Mouse (Mus musculus) liver, adult 2 months (tissue): ENCODE measurements at regions not wholly inside any gene's neighbourhood (a gene's known extent, or its start where the extent isn't known, plus 50 kb on each side); places are given as distances from the start of the nearest gene placed in this dataset.

Source experiments
- DNase-seq: peaks from one replicate; pipeline ENCODE4 v3.0.0-alpha.2; 2011; ENCODE audit warnings: low read depth, low spot score; ENCODE audit errors: extremely low read depth
- H3K27ac ChIP-seq: fragments of 200-500 bp; replicated peaks from 2 replicates; pipeline ENCODE4 v1.5.1; 2012; ENCODE audit warnings: low read depth, mild to moderate bottlenecking, control low read depth, inconsistent platforms, low read length; ENCODE audit not compliant: insufficient read depth
- H3K27me3 ChIP-seq: fragments of 200-500 bp; 2 replicates; pipeline ENCODE4 v1.6.1; 2012; ENCODE audit warnings: mild to moderate bottlenecking, moderate library complexity, low read length, inconsistent platforms; ENCODE audit not compliant: control insufficient read depth, insufficient read depth
- H3K36me3 ChIP-seq: fragments of 200-500 bp; 2 replicates; pipeline ENCODE4 v1.6.1; 2012; ENCODE audit warnings: low read length, inconsistent platforms; ENCODE audit not compliant: control insufficient read depth, insufficient read depth
- H3K4me1 ChIP-seq: fragments of 200-500 bp; 2 replicates; pipeline ENCODE4 v1.6.1; 2011; ENCODE audit warnings: low read length; ENCODE audit not compliant: control insufficient read depth, insufficient read depth
- H3K4me3 ChIP-seq: fragments of 200-500 bp; 2 replicates; pipeline ENCODE4 v1.5.1; 2011; ENCODE audit warnings: low read depth, mild to moderate bottlenecking, control low read depth, low read length, moderate library complexity; ENCODE audit not compliant: insufficient read depth
- H3K79me2 ChIP-seq: fragments of 200-500 bp; 2 replicates; pipeline ENCODE4 v1.6.1; 2012; ENCODE audit warnings: inconsistent platforms, mild to moderate bottlenecking, low read length, moderate library complexity; ENCODE audit not compliant: control insufficient read depth, insufficient read depth
- H3K9ac ChIP-seq: fragments of 200-500 bp; 2 replicates; pipeline ENCODE4 v1.6.1; 2012; ENCODE audit warnings: low read depth, mild to moderate bottlenecking, control low read depth, inconsistent platforms, low read length
- CTCF ChIP-seq: fragments of 200-500 bp; IDR thresholded peaks from 2 replicates; pipeline ENCODE4 v1.5.1; 2011; ENCODE audit warnings: low read depth, low read length, control low read depth
- POLR2A ChIP-seq: fragments of 200-500 bp; IDR thresholded peaks from 2 replicates; pipeline ENCODE4 v1.6.1; 2011; ENCODE audit warnings: low read length, control low read depth; ENCODE audit not compliant: insufficient read depth; ENCODE audit errors: extremely low read depth
- WGBS: fragments of 180-500 bp; shearing (Covaris S2); methylation state at CpG from one replicate; pipeline ENCODE4 v1.1.7; 2018; 5-methylcytosine and 5-hydroxymethylcytosine counted together

DNA sequence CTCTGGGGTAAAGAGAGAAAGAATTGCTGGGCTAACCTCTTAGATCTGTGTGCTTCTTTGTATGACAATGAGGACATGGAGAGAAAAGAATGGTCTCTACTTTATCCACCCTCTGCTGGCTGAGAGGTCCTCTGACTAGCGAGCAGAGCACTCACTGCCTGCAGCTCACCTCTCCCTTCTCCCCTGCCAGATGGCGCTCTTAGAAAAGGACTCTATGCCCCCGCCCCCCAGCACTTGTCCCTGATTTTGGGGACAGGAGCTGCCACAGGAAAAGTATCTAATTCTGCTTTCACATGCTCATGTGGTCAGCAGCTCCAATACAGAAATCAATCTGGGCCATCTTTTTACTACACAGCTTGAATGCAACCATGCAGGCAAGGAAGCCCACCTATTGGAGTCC is 237.1 kb upstream of the Nr4a3 start:
- H3K36me3 ChIP-seq = no peaks in the 10 kb centered on the region
- H3K4me3 ChIP-seq = no peak overlapping the region
- H3K27me3 ChIP-seq = no peaks in the 10 kb centered on the region
- no peak for TF ChIP-seq POLR2A
- no peak for TF ChIP-seq CTCF
- H3K27ac ChIP-seq = no peak overlapping the region
- H3K9ac ChIP-seq = no peak overlapping the region
- 15% methylated on average over 3 of the region's 3 CpGs for WGBS
- H3K4me1 ChIP-seq = no peaks in the 10 kb centered on the region
- DNase-seq = no peak
- no peaks in the 10 kb centered on the region for H3K79me2 ChIP-seq

DNA sequence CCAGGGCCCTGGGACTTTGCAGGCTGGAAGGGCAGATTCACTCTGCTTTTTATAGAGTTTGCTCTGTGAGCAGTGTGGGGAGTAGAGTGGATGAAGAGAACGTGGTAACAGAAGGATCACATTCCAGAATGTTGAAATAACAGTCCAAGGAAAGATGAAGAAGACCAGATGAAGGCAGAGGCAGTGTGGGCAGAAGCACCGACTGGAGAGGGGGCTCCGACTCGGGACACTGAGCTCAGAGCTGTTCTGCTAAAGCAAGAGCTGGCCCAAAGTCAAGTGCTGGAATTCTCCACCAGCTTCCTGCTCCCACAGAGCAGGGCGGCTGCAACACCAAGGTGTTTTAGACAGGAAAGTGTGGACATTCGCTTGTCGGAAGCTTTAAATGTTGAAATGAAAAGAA is 230.9 kb upstream of the Nr4a3 start:
- Histone ChIP-seq H3K27me3 (no peaks in the 10 kb centered on the region; the same call in 1 of the 2 replicates), H3K36me3 (no peaks in the 10 kb centered on the region), H3K79me2 (no peaks in the 10 kb centered on the region), H3K4me1 (no peaks in the 10 kb centered on the region), H3K4me3 (no peak overlapping the region), H3K9ac (no peak overlapping the region), H3K27ac (no peak overlapping the region)
- DNase-seq = no peak
- 77% methylated on average over 7 of the region's 7 CpGs for WGBS
- TF ChIP-seq CTCF (no peak), POLR2A (no peak)

DNA sequence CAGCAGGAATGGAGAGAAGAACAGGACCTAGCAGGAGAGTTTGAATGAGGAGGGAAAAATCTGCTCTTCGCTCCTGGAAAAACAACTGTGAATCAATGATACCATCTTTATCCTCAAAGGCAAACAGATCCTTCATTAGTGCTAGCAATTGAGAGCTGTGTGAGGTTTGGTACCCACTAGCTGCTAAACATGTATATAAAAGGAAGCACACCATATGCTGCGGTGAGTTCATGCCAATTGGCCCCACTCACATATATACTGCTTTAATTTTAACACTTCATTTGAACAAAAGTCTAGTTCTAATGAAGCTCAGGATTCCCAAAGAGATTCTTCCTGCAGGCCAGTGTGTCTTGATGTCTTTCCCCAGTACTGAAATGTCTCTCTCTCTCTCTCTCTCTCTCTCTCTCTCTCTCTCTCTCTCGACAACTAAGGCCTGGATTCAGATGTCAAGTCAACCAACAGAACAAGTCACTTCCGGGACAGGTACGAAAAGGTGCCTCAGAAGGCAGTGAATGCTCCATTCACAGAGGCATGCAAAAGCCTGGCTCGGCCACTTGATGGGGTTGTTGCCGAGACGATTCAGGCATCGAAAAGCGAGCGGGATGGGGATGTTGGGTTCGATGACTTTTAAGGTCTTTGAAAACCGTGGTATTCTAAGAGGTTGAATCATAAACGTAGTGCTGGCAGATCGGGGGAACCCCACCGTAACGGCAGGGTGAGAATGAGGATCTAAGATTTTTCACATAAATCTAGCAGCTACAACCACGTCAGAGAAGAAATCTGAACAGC is 226.4 kb upstream of the Nr4a3 start:
- no peak overlapping the region for H3K9ac ChIP-seq
- WGBS = 85% methylated on average over 18 of the region's 18 CpGs
- no peak for DNase-seq

DNA sequence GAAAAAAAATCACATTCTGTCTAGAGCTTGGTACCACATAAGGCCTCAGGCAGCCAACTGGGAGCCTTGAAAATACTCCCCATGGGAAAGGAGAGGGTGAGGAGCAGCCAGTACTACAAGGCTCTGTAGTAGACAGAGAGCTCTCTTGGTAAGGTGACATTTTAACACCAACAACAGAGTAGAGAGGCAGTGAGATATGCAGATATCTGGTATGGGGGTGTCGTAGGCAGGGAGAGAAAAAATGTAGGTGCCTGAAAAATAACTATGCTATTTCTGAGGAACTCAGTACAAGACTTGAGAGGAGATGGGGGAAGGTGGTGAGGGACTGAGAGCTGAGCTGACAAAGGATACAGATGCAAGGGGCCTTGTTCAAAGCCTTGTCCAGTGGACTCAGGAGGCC is 224.4 kb upstream of the Nr4a3 start:
- no peak for TF ChIP-seq POLR2A
- TF ChIP-seq CTCF = no peak
- H3K4me3 ChIP-seq = no peak overlapping the region
- H3K27ac ChIP-seq = no peak overlapping the region
- DNase-seq = no peak
- H3K27me3 ChIP-seq = no peaks in the 10 kb centered on the region; the same call in 1 of the 2 replicates
- 84% methylated on average over 1 of the region's 1 CpGs for WGBS
- H3K36me3 ChIP-seq = no peaks in the 10 kb centered on the region
- H3K4me1 ChIP-seq = no peaks in the 10 kb centered on the region
- no peaks in the 10 kb centered on the region for H3K79me2 ChIP-seq
- no peak overlapping the region for H3K9ac ChIP-seq

More for the DNA sequence above, 226.4 kb upstream of the Nr4a3 start:
- TF ChIP-seq CTCF (no peak), POLR2A (no peak)
- Histone ChIP-seq H3K4me3 (no peak overlapping the region), H3K27me3 (no peaks in the 10 kb centered on the region; the same call in 1 of the 2 replicates), H3K36me3 (no peaks in the 10 kb centered on the region), H3K79me2 (no peaks in the 10 kb centered on the region), H3K27ac (no peak overlapping the region), H3K4me1 (no peaks in the 10 kb centered on the region)

DNA sequence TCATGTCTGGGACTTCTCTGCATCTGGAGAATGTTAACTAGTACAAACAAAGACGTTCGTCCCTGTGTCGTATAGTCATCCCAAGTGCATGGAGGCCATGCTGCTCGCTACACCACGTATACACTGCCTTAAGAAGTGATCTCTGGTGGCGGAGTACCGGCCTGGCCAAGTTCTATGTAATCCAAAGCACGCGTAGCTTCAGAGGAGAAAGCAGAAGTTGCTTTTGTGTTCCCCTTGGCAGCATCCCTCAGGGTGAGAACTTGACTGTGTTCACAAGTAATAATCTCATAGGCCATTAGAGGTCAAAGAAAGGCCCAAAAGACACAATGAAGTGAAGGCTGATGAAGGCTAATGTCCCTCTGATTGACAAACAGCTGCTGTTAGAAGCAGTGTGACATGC is 221.7 kb upstream of the Nr4a3 start:
- TF ChIP-seq POLR2A = no peak
- no peak for TF ChIP-seq CTCF
- no peaks in the 10 kb centered on the region for H3K36me3 ChIP-seq
- no peak overlapping the region for H3K4me3 ChIP-seq
- no peaks in the 10 kb centered on the region for H3K4me1 ChIP-seq
- no peak for DNase-seq
- H3K79me2 ChIP-seq = no peaks in the 10 kb centered on the region
- no peaks in the 10 kb centered on the region for H3K27me3 ChIP-seq
- H3K27ac ChIP-seq = no peak overlapping the region
- H3K9ac ChIP-seq = no peak overlapping the region
- 86% methylated on average over 9 of the region's 9 CpGs for WGBS

DNA sequence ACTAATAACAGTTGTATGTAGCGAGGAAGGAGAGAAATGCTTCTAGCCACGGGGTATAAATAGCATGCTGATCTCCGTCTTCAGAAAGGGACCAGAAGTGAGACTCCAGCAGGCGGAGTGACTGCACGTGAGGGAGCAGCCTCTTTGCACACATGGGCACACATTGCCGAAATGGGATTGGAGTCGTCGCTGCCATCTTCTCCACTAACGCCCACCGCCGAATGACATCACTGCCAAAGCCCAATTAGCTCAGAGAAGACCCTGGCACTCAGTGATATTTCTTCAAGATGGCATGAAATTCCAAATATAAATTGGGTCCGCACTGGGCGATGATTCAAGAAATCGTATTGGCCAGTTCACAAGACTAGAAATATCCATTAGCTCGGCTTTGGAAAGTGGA is 220.9 kb upstream of the Nr4a3 start:
- TF ChIP-seq POLR2A (no peak), CTCF (no peak)
- Histone ChIP-seq H3K79me2 (no peaks in the 10 kb centered on the region), H3K36me3 (no peaks in the 10 kb centered on the region), H3K4me1 (no peaks in the 10 kb centered on the region), H3K27ac (no peak overlapping the region), H3K27me3 (no peaks in the 10 kb centered on the region), H3K4me3 (no peak overlapping the region), H3K9ac (no peak overlapping the region)
- 90% methylated on average over 15 of the region's 15 CpGs for WGBS
- DNase-seq = no peak
